Mouse (Mus musculus) CD8-positive naive resting alpha-beta T cell, adult 2 months (primary cell): Measurements from ENCODE around the gene Elovl5.

Source experiments
- DNase-seq, 2 experiments: peaks; one replicate each; pipeline ENCODE4 v3.0.0; 2022; ENCODE audit warnings: low read depth in 2 of 2, low spot score in 2 of 2

Elovl5 gene

GRCm38 (mm10) chr9:77927431-77927830 is 10.3 kb downstream of the Elovl5 start:
- no peak for DNase-seq

GRCm38 (mm10) chr9:77928769-77929168 is 11.6 kb downstream of the Elovl5 start:
- no peak for DNase-seq

- no peak for DNase-seq
Observed at GRCm38 (mm10) chr9:77929296-77929695, 12.1 kb downstream of the Elovl5 start.

DNA sequence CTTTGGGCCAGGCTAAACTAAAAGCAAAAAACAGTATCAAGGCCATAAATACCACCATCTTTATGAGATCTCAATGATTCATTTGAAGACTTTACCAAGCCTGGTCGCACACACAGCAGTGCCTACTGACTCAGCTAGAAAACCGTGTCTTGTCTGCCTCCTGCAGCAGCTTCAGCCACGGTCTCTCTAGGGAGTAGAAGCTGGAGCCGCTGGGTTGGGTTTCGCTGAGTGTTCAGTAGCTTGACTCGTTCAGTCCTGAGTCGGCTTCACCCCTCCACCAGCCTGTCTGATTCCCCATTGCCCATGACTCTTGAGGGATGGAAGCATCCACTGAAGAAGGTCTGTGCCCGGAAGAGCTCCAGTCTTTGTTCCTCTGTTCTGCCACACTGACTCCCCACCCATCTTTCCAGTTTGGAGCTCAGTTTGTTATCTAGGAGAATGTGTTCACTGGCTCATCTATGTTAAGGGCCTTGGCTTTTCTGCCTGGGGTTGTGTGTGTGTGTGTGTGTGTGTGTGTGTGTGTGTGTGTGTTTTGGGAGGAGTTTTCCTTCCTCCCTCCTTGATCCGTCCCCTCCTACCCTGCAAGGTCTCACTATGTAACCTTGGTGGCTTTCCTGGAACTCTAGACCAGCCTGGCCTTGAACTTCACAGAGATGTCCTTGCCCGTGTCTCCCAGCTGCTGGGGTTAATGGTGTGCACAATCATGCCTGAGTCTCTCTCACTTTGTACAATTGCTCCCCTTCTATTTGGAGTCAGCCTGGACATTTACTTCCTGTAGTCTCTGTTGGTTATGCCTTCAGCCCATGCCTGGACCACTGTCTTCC is 13.1 kb downstream of the Elovl5 start:
- DNase-seq = no peak

DNA sequence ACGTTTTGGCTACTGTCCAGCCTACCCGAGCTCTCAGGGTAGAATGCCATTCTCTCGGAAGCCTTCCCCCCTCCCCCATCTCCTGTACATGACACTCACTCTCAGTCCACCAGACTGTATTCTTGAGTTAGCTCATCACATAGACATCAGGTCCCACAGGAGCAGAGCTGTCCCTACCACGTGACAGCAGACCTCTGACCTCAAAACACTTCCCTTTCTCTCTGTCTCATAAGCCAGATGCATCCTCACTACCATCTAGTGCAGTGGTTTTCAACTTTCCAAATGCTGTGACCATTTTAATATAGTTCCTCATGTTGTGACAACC is 13.7 kb downstream of the Elovl5 start:
- DNase-seq = no peak

DNA sequence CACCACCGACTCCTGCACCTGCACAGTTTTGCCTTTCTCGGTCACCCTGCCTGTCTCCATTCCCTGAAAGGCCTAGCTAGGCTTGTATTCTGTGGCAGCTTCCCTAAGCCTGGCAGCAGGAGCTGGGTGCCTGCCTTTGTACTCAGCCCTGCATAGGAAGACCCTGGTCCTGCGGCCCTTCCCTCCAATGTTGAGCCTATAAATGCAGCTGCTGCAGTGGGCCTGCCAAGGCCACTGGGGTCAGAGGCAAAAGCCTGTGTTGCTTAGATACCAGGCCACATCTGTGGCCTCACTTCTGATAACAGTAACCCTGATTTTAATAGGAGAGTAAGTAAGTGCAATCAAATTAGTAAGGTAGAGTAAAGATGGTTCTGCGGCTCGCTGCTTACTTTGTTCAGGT is 14.6 kb downstream of the Elovl5 start:
- DNase-seq = no peak

GRCm38 (mm10) chr9:77935818-77936611 is 18.9 kb downstream of the Elovl5 start:
- DNase-seq = no peak

DNA sequence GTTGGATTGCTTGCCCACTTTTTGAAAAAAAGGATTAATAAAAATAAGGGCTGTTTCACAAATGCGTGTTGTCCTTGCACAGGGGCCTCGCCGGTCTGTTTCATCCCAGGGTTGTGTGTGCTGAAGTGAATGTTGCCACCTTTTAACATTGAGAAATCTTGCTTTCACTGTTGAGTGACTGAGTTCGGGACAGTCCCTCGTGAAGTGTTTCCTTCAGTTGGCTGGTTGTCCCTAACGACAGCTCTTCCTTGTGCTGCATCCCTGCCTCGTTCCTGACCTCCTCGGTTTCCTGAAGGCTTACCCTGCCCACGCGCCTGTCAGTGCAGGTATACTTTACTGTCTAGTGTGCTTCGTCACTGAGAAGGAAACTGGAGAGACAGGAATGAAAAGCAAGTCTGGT is 20.7 kb downstream of the Elovl5 start:
- no peak for DNase-seq

- DNase-seq = no peak
Observed at GRCm38 (mm10) chr9:77938761-77939553, 21.8 kb downstream of the Elovl5 start.

- DNase-seq = no peak
Observed at GRCm38 (mm10) chr9:77939554-77939920, 22.4 kb downstream of the Elovl5 start.

DNA sequence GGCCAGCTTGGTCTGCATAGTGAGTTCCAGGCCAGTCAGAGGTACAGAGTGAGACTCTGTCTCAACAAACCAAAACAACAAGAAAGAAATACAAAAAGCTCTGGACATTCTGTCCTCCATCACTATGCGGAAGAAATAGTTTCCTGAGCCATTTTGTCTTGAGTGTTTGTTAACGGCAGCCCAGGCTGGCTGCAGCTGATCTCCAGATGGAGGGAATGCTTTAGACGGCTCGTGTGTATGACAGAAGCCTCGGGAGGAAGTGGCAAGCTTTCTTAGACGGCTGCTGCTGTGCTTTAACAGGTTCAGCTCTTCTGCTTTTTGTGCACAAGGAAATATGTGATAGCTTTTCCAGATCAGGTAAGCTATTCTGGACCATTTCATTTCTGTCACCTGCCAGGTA is 23.9 kb downstream of the Elovl5 start:
- DNase-seq = no peak

DNA sequence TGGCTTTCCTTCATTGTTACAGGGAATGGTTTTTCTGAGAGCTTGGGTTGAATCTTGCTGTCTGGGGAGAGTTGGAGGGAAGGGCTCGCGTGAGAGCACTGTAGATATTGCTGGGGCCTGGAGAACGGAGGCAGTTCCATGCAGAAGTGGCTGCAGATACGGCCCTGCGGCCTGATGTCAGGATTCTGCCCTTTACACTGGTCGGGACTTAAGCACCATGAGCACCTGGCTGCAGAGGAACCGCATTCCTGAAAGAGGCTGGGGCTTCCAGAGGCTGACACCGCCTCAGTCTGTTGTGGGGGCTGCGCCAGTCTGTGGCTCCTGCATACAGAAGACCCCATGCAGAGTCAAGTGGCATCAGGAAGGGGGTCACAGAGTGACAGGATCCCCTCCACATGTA is 24.7 kb downstream of the Elovl5 start:
- DNase-seq = no peak

GRCm38 (mm10) chr9:77942411-77942810 is 25.2 kb downstream of the Elovl5 start:
- DNase-seq = no peak

GRCm38 (mm10) chr9:77943316-77943715 is 26.2 kb downstream of the Elovl5 start:
- DNase-seq = no peak

DNA sequence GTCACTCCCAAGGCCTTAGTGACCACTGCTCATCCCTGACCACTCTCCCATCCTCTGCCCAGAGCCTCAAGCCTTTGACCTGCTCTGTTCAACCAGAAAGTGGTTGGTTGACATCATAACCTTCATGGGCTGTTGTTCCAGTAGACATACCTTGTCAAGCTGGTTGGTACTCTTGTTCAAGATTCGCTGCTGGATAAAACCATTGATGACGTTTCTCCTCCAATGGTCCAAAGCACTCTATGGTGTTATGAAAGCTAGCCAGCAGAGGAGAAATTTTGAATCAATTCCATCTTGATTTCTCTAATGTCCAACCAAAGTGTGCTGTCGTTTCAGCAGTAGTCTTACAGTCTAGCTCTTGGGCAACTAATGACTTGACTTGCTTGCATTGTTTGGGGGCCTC is 27.0 kb downstream of the Elovl5 start:
- DNase-seq = no peak

DNA sequence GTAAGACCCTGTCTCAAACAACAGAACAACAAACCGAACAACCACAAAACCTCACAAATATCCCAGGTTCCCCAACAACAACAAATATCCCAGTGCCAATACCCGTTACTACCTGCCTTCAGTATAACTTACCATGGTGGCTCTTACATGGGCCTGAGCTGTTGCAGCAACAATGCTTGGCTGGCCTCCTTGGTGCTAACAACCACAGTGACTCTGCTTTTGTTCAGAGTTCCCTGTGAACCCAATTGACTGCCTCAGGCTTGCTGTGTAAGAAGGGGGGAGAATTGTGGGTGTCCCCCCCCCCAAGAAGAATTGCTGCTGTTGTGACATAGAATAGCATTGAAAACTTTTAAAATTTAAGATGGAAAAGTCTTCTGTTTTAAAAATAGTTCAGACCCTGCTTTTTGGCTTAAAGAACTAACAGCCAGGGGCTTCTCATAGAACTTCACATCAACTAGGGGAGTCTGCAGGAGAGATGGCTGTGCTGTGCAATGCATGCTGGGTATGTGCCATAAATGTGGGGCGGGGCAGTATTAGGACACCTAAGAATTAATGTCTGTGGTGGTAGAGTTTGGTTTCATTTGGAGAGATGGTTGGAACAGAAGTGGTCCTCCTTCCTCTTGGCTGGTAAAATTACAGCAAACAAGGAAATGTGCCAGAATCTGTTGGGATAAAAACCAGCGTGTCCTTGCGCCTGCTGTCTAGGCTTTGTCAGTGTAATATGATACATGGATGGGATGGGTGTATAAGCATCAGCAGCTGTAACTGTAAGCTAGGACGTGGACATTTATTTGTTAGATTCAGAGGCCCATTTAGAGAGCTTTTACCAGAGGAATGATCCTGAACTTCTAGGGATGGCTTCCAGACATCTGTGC is 28.9 kb downstream of the Elovl5 start:
- no peak for DNase-seq

- no peak for DNase-seq
Observed at GRCm38 (mm10) chr9:77948214-77948613, 31.1 kb downstream of the Elovl5 start.

GRCm38 (mm10) chr9:77949753-77950268 is 32.6 kb downstream of the Elovl5 start:
- DNase-seq = no peak

- DNase-seq = no peak
Observed at GRCm38 (mm10) chr9:77950841-77951475, 33.8 kb downstream of the Elovl5 start.

- no peak for DNase-seq
Observed at GRCm38 (mm10) chr9:77951971-77952370, 34.8 kb downstream of the Elovl5 start.
